Mouse (Mus musculus) natural killer cell, adult 2 months (primary cell): ENCODE data around the gene Zbtb41.

Experiments used
- DNase-seq, 2 experiments: peaks; one replicate each; pipeline ENCODE4 v3.0.0; 2022; ENCODE audit warnings: low spot score in 2 of 2

Zbtb41 gene

DNA sequence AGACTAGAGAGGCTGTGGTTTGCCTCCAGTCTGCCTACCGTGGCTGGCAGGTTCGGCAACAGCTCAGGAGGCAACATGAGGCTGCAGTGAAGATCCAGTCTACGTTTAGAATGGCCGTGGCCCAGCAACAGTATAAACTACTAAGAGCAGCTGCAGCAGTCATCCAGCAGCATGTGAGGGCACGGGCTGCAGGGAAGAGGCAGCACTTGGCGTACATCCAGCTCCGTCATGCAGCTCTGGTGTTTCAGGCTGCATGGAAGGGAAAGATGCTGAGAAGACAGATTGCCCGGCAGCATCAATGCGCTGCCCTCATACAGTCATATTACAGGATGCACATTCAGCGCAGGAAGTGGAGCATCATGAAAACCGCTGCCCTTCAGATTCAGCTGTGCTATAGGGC, 56.8 kb downstream of the Zbtb41 start:
- no peak for DNase-seq

DNA sequence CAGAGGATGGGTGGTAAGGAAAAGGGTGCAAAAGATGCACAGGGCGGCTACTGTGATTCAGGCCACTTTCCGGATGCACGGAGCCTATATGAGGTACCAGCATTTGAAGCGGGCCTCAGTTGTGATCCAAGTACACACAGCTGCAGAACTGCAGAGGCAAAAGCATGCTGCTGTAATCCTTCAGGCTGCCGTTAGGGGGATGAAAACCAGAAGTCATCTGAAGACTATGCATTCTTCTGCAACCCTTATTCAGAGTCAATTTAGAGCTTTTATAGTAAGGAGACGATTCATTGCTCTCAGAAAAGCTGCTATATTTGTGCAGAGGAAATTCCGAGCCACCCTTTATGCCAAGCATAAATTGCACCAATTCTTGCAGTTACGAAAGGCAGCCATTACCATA, 58.2 kb downstream of the Zbtb41 start:
- DNase-seq, result no peak

DNA sequence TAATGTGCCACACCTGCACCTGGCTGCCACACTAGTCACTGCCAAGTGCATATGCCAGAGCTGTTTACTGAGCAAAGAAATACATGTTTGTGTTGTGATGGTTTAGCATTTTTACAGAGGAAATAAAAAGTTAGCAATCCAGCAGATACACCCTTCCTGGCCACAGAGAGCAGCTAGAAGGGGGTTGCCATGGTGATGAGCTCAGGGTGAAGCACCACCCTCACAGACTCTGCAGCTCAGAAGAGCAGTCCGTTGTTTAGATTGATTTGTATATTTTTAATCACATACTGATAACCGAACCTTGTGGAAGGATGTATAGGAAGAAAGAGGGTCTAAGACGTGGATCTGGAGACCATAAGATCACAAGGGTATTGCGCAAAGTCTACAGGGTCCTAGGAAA, 59.1 kb downstream of the Zbtb41 start:
- DNase-seq, result no peak

DNA sequence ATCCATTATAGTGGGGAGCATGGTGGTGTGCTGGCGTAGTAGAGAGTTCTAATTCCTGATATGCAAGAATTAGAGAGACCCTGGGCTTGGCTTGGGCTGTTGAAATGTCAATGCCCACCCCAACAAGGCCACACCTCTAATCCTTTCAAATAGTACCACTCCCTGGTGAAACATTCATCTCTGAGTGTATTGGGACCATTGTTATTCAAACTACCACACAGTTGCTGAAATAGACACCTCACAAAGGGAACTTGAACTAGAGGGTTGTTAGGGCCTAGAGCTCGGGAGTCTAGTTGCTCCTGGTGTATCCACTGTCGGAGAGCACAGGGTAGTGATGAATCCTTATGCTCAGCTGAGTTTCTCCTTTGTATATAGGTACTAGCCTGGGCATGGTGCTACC, 72.5 kb downstream of the Zbtb41 start:
- DNase-seq, result no peak

DNA sequence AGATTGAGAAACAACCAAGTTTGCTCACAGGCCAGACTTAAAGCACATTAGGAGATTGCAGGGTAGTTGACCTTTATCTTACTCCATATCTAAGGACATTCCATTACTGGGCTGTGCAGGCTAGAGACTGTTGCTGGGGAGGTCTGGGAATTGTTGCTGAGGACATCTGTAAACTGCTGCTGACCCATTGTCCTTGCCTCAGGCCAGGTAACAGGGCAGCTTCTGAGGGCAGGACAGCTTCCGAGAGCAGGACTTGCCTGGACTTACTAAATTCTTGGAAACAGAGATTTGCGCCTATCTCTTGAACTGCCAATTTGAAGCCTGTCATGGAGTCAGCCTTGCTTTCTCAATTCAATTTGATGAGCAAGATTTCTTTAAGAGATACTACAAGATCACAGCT, 73.3 kb downstream of the Zbtb41 start:
- no peak for DNase-seq

DNA sequence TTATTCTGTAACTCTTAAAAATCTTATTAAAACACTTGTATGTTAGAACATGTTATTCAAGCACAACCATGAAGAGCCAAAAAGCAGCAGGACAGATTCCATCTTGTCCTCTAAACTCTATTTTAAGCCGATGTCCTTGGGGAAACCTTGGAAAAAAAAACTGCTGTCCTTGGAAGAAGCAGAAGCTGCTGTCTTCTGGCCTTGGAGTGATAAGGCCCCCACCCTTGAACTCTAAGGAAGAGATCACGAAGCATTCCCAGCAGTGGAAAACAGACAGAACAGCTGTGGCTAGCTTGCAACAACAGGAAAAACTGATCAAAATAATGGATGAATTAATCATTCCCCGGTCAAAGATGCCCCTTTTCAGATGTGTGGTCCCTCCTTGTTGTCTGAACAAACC, 74.1 kb downstream of the Zbtb41 start:
- DNase-seq, result no peak

DNA sequence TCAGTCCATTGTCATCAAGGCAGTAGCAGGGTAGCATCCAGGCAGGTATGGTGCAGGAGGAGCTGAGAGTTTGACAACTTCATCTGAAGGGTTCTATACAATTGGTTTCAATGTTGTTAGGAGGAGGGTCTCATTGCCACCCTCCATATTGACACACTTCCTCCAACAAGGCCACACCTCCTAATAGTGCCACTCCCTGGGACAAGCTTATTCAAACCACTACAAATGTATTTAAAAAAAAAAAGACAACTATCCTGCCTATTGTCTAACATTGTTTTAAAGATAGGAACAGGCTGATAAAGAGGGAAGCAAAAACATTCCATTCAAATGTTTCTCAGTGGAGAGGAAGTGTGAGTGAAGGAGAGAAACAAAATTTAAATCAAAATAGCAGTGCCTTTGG, 77.7 kb downstream of the Zbtb41 start:
- DNase-seq, result no peak

DNA sequence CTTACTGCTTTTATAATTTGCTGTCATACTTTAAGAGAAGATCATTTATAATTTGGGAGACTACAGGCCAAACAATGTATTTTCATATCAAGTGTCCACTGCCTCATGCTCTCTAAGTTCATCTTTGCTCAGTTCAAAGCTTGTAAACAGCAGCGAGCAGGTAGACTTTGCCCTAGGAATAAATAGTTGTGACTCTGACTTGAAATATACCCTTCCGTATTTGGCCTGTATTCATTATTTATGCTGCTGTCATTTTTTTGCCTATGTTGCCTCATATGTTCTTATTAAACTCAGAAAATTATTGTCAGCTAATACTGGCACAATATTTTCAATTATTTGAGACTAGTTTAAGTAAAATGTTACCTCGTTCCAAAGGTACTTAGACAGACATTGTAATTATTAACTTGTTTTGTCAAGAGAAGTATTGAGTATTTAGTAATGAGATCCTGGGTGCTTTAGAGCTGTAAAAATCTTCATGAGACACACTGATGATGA, 79.2 kb downstream of the Zbtb41 start, which contains the start of gene F13b:
Gene F13b, plus strand, starts transcription at position 445 of the 495 bp plus-strand sequence.
- no peak for DNase-seq
